Mouse (Mus musculus) erythroblast, embryonic 14.5 days (primary cell): ENCODE data around the gene Atxn7l3. TPM values are rescaled to one million over a fixed set of nuclear protein-coding genes. Genes with fewer than 3 reads are reported as not detected.

Experiments
- H3K27me3 ChIP-seq: 2 replicates; pipeline ENCODE4 v1.6.1; 2012; ENCODE audit warnings: inconsistent platforms; ENCODE audit not compliant: control insufficient read depth
- H3K36me3 ChIP-seq: 2 replicates; pipeline ENCODE4 v1.6.1; 2012; ENCODE audit warnings: mild to moderate bottlenecking, inconsistent platforms; ENCODE audit not compliant: control insufficient read depth
- H3K4me1 ChIP-seq: 2 replicates; pipeline ENCODE4 v1.6.1; 2012; ENCODE audit warnings: inconsistent platforms; ENCODE audit not compliant: control insufficient read depth
- H3K4me3 ChIP-seq: replicated peaks from 2 replicates; pipeline ENCODE3; 2012; ENCODE audit warnings: moderate library complexity, mild to moderate bottlenecking, inconsistent platforms
- H3K9me3 ChIP-seq: 2 replicates; pipeline ENCODE4 v1.6.1; 2012; ENCODE audit warnings: low read length, inconsistent platforms, mixed read lengths; ENCODE audit not compliant: control insufficient read depth
- GATA1 ChIP-seq: IDR thresholded peaks from 2 replicates; pipeline ENCODE4 v1.6.1; 2012; ENCODE audit warnings: low read length, inconsistent platforms, mixed read lengths
- TAL1 ChIP-seq: IDR thresholded peaks from 3 replicates; pipeline ENCODE4 v1.6.1; 2012; ENCODE audit warnings: low read length, inconsistent platforms, mixed read lengths
- polyA plus RNA-seq: library from polyadenylated mRNA; stranded (reverse); fragments of >175 nt; gene quantifications from 2 replicates; pipeline ENCODE4 v1.2.3, GENCODE M21; 2012

Gene Atxn7l3
- polyA plus RNA-seq, 1 experiment = 6.0 TPM

- H3K27me3 ChIP-seq = peaks cover 10% of the 10 kb centered on the region
- no peak overlapping the region for H3K4me3 ChIP-seq
- H3K9me3 ChIP-seq = no peaks in the 10 kb centered on the region
- no peaks in the 10 kb centered on the region for H3K36me3 ChIP-seq
- peaks cover 13% of the 10 kb centered on the region for H3K4me1 ChIP-seq
- TF ChIP-seq TAL1 (no peak), GATA1 (no peak)
These were observed 18.7 kb downstream of the Atxn7l3 start for GRCm38 (mm10) chr11:102277754-102278153.

DNA sequence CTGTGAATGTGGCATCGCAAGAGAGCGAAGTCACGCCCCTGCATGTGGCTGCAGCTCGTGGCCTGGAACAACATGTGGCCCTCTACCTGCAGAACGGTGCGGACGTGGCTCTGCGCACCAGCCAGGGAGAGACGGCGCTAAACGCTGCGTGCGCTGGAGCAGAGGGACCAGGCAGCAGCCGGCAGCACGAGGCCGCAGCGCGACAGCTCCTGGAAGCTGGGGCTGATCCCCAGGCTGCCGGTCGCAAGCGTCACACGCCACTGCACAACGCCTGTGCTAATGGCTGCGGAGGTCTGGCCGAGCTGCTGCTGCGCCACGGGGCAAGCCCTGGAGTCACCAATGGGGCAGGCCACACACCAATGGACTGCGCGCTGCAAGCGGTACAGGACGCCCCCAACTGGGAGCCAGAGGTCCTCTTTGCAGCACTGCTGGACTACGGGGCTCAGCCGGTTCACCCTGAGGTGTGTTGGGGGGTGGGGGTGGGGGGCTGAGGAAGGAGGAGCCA, 20.0 kb downstream of the Atxn7l3 start:
- no peaks in the 10 kb centered on the region for H3K9me3 ChIP-seq

GRCm38 (mm10) chr11:102268520-102269244, 27.7 kb downstream of the Atxn7l3 start, which contains the start of gene Asb16:
TSS of gene Asb16 (plus strand) at chr11:102268743.
- H3K27me3 ChIP-seq = no peaks in the 10 kb centered on the region; the same call in 1 of the 2 replicates
- no peak within 1 kb of the TSS for H3K4me3 ChIP-seq
- peaks cover 15% of the 10 kb centered on the region for H3K36me3 ChIP-seq
- TF ChIP-seq GATA1 = no peak
- no peak for TF ChIP-seq TAL1
- no peaks in the 10 kb centered on the region for H3K9me3 ChIP-seq
- H3K4me1 ChIP-seq = peaks cover 10% of the 10 kb centered on the region

More for the DNA sequence above, 20.0 kb downstream of the Atxn7l3 start:
- peak overlapping the region; percentile 51 for H3K4me3 ChIP-seq
- H3K4me1 ChIP-seq = peaks cover 13% of the 10 kb centered on the region
- H3K36me3 ChIP-seq = no peaks in the 10 kb centered on the region
- TF ChIP-seq GATA1 = no peak
- no peak for TF ChIP-seq TAL1
- peaks cover 10% of the 10 kb centered on the region for H3K27me3 ChIP-seq

- Histone ChIP-seq H3K36me3 (peaks cover 25% of the 10 kb centered on the region), H3K4me3 (no peak overlapping the region)
- TF ChIP-seq GATA1 (no peak), TAL1 (no peak)
These were observed 29.0 kb downstream of the Atxn7l3 start for GRCm38 (mm10) chr11:102267480-102267879.

DNA sequence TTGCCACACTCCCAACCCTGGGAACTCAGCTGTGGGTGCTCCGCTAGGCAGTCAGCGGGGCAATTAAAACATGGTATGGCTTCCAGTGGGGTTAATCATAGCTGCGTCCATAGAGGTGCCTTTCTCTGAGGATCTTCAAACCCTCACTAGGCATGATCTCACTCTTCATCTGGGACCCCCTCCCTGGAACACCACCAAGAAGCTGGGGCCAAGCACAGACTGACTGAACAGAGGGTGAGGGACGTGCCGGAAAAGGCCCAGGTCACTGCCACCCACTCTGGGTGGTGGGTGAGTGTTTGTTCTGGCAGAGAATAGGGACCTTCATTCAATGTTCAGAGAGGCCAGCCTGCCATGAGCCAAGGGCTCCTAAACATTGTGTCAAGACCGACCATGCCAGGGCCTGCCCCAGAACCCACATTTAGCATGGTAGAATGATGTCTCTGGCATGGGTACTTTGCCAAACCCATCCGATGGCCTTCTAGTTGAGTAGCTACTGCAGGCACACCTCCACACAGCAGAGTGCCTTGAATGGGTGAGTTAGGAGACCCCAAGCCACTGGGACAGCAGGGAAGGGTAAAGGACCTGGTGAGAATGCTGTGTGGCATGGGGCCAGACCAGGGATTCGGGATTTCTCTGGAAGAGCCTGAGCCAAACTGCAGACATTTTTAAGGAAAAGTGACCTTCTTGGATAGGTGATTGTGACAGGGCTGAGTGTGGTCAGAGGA, 29.6 kb downstream of the Atxn7l3 start:
- TF ChIP-seq GATA1 (no peak), TAL1 (no peak)
- Histone ChIP-seq H3K27me3 (no peaks in the 10 kb centered on the region; the same call in 1 of the 2 replicates), H3K4me1 (peaks cover 10% of the 10 kb centered on the region)

More at GRCm38 (mm10) chr11:102267480-102267879, 29.0 kb downstream of the Atxn7l3 start:
- peaks cover 10% of the 10 kb centered on the region for H3K4me1 ChIP-seq
- H3K9me3 ChIP-seq = no peaks in the 10 kb centered on the region
- H3K27me3 ChIP-seq = no peaks in the 10 kb centered on the region; the same call in 1 of the 2 replicates

GRCm38 (mm10) chr11:102265816-102266215, 30.6 kb downstream of the Atxn7l3 start:
- no peak for TF ChIP-seq GATA1
- TF ChIP-seq TAL1 = no peak
- H3K36me3 ChIP-seq = peaks cover 39% of the 10 kb centered on the region
- no peak overlapping the region for H3K4me3 ChIP-seq
- no peaks in the 10 kb centered on the region; the same call in 1 of the 2 replicates for H3K27me3 ChIP-seq
- H3K4me1 ChIP-seq = peaks cover 10% of the 10 kb centered on the region
- H3K9me3 ChIP-seq = no peaks in the 10 kb centered on the region

More for the DNA sequence above, 29.6 kb downstream of the Atxn7l3 start:
- no peaks in the 10 kb centered on the region for H3K9me3 ChIP-seq
- no peak overlapping the region for H3K4me3 ChIP-seq
- H3K36me3 ChIP-seq = peaks cover 32% of the 10 kb centered on the region

- Histone ChIP-seq H3K4me1 (peaks cover 13% of the 10 kb centered on the region), H3K9me3 (no peaks in the 10 kb centered on the region), H3K36me3 (peaks cover 61% of the 10 kb centered on the region), H3K27me3 (no peaks in the 10 kb centered on the region), H3K4me3 (no peak overlapping the region)
- TF ChIP-seq TAL1 (no peak), GATA1 (no peak)
These were observed 33.2 kb downstream of the Atxn7l3 start for GRCm38 (mm10) chr11:102263211-102263610.

- no peaks in the 10 kb centered on the region for H3K27me3 ChIP-seq
- H3K4me1 ChIP-seq = peaks cover 14% of the 10 kb centered on the region
- TF ChIP-seq GATA1 = no peak
- no peak for TF ChIP-seq TAL1
- H3K36me3 ChIP-seq = peaks cover 91% of the 10 kb centered on the region
- no peaks in the 10 kb centered on the region for H3K9me3 ChIP-seq
- H3K4me3 ChIP-seq = no peak overlapping the region
These were observed 37.9 kb downstream of the Atxn7l3 start for GRCm38 (mm10) chr11:102258521-102258920.

GRCm38 (mm10) chr11:102258095-102258494, 38.3 kb downstream of the Atxn7l3 start:
- Histone ChIP-seq H3K9me3 (no peaks in the 10 kb centered on the region), H3K4me3 (no peak overlapping the region), H3K36me3 (peaks cover 90% of the 10 kb centered on the region), H3K27me3 (no peaks in the 10 kb centered on the region), H3K4me1 (peaks cover 14% of the 10 kb centered on the region)
- TF ChIP-seq TAL1 = no peak
- no peak for TF ChIP-seq GATA1
